Mouse (Mus musculus) ovary, postnatal 14 days (tissue): ENCODE results near the gene Foxa3.

Source experiments
- DNase-seq: peaks from one replicate; pipeline ENCODE4 v3.0.0; 2022; ENCODE audit warnings: low spot score

Foxa3 gene

DNA sequence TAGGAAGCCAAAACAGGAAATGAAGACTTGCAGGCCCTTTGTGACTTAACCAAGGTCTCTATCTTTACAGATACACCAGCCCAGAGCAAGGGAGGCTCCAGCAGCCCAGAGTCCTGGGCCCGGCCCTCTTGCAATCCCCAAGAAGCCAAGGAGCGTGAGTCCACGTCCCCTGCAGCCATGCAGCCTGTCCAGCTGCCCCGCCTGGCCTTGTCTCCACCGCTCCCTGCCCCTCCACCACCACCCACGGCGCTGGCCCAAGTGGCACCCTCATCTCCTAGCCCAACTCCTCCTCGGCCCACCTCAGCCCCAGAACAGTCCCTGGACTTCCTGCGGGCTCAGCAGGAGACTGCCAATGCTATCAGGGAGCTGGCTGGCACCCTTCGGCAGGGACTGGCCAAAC lies 22.9 kb downstream of the Foxa3 start:
- no peak for DNase-seq

DNA sequence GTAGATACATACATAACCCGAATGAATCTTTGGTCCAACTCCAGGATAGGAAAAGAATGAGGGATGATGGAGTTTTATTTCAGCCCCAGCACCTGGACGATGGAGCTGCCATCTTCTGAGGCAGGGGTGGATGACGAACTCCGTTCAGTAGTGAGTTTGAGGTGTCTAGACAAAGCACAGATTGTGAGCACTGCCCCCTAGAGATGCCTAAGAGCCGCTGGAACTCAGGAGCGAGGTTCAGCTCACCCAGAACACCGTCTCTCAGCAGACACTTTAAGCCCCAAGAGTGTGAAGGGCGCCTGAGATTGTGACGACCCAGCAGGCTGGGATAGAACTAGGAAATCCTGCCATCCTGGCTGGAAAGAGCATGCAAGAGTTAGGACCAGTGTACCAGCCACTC lies 24.5 kb downstream of the Foxa3 start:
- no peak for DNase-seq

GRCm38 (mm10) chr7:18993036-18993435 lies 30.3 kb downstream of the Foxa3 start:
- DNase-seq: no peak

DNA sequence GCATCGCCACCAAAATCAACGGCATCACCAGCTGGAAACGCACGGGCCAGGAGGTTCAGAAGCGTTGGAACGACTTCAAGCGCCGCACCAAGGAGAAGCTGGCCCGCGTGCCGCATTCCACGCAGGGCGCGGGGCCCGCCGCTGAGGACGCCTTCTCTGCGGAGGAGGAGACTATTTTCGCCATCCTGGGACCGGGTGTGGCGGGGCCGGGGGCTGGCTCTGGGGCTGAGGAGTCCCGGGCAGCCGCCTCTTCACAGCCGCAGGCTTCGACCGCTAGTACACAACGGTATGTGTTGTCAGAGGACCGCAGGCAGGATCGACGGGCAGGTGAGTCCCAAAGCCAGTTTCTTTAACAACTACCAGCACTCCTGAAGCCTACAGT lies 31.1 kb downstream of the Foxa3 start:
- DNase-seq: no peak

- DNase-seq: no peak
Observed at GRCm38 (mm10) chr7:18991660-18992293, 31.6 kb downstream of the Foxa3 start.

DNA sequence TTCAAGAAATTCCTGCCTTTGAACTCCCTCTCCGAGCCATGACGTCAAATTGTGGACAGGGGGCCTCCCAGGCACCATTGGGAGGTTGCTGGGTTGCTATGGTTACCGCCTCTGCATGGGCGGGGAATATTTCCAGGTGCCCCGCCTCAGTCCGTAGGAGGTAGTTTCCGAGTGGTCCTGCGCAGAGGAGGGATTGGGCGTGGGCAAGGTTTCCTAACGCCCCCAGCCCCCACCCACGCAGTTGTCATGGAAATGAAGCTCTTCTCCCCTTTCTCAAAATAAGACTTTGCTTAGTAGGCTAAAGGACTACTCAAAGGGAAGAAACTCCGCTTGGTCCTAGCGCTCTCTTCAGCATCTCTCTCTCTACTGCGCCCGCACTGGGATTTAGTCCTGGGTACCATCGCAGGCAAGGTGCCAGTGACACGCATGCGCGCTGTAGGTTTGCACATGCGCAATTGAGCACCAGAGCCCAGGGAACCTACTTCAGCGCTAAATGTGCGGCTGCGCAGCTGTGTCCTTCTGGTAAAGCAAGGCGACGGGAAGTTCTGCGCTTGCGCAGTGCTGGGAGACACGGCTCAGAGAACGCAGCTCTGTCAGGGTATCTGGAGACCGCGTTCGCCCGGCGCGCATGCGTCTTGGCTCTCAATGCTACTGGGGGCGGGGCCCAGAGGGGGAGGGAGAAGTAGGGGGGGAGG lies 32.6 kb downstream of the Foxa3 start, which contains the start of gene Mypop:
Gene Mypop (plus strand): TSS at position 645 of the 695 bp plus-strand sequence.
- DNase-seq: peak; percentile 97

- DNase-seq: no peak
Observed at GRCm38 (mm10) chr7:18989995-18990394, 33.3 kb downstream of the Foxa3 start.

GRCm38 (mm10) chr7:18988780-18989179 lies 34.6 kb downstream of the Foxa3 start:
- no peak for DNase-seq

DNA sequence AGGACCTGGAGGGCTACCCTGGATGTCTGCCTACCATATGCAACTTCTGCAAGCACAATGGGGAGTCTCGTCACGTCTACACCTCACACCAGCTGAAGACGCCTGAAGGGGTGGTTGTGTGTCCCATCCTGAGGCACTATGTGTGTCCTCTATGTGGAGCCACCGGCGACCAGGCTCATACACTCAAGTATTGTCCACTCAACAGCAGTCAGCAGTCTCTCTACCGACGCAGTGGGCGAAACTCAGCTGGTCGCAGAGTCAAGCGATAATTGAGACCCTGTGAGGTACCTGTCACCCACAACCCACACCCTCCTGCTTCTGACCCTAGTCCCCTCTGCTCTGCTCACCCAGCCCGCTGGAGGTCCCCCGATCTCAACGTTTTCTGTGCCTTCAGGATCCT lies 35.6 kb downstream of the Foxa3 start:
- no peak for DNase-seq

DNA sequence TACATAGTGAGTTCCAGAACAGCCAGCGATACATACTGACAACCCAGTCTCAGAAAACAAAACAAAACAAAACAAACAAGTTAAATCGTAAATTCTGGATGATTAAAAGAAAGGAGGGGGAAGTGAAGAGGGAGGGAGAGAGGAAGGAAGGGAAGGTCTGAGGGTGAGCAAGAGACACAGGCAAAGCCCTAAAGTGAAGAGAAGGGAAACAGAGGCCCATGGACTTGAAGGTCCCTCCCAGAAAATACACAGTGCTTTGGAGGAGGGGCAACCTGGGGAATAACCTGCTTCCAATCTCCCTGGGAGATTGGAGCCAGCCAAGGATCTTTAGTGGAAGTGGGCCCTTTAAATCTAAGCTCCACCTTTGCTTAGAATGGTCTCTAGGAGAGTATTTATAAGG lies 36.2 kb downstream of the Foxa3 start, which contains the start of gene Nanos2:
Gene Nanos2 (plus strand): TSS at position 301 of the 400 bp plus-strand sequence.
- no peak for DNase-seq

- no peak for DNase-seq
Observed at GRCm38 (mm10) chr7:18986503-18986902, 36.8 kb downstream of the Foxa3 start.

DNA sequence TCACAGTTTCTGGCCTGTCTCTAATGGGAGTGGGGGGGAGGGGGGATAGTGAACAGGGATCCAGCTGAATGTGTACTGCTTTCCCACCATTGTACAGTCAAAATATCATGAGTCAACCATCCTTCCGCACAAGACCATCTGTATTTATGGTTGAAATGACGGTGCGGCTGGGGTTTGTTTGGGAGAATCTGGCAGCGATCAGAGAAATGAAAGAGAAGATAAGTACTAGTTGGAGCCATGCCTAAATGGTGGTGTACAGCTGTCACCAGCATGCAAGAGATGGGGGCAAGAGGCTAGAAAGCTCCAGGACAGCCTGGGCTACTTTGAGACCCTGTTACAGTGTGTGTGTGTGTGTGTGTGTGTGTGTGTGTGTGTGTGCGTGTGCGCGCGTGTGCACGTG lies 45.0 kb downstream of the Foxa3 start:
- DNase-seq: no peak

DNA sequence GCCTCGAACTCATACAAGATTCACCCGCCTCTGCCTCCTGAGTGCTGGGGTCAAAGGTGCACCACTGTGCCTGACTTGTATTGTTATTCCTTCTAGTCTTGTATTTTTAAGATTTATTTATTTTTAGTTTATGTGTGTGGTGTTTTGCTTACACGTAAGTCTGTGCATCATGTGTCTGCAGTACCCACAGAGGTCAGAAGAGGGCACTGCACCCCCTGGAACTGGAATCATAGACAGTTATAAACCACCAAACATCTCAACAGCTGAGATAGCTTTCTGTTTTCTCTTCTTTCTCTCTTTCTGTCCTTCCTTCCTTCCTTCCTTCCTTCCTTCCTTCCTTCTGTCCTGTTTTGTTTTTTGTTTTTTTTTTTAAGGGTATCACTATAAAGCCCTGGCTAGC lies 52.4 kb downstream of the Foxa3 start:
- no peak for DNase-seq

DNA sequence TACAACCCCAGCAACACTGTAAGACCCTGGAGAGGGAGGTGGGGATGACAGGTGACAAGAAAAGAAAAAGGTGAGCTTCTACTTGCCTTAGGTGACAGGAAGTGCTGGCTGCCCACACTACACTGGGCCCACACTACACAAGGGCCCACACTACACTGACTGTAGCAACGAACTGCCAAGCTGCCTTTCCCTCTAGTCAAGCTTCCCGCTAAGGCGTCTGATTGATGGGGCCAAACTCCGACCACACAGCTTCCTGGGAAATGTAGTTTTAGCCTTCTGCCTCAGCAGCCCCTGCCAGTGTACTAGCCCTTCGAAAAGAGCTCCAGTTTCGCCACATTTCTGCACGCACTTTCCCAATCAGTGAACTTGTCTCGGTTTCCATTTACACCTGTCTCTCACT lies 55.7 kb downstream of the Foxa3 start:
- DNase-seq: no peak

DNA sequence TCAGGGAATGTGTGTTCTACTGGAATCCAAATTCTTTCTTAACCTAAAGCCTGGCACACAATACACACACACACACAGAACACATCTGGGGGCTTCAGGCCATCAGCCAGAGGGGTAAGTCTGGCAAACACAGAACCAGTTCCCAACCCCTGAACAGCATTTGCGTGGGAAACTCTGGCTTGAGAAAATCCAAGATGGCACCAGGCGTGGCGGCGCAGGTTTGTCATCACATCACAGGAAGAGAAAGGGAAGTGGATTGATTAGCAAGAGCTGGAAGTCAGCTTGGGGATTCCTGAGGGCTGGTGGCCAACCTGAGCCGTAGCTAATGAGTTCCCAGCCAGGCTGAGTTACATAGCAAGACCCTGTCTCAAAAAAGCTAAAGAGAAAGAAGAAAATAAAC lies 58.0 kb downstream of the Foxa3 start:
- no peak for DNase-seq

DNA sequence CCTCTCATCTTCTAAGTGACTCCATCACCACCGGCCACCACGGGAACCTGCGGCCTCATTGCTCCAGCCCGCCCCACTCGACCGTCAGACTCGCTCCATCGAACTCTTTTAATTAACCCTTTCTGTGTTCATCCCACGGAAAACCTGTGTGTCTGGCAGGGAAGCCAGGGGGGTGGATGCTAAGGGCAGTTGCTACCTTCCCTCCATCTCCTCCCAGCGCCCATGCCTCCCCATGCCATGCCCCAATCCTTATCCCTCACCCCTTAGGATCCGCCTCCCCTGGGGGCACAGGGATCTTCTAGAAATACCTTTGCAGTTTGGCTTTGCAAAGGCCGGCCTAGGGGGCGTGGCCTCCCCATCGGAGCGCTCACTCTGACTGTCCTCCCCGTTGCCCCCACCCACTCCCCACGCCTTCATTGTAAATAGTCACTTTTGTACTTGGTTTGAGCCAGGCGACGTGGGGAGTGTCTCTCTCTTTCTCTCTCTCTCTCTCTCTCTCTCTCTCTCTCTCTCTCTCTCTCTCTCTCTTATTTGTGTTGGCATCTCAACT lies 60.0 kb downstream of the Foxa3 start:
- no peak for DNase-seq
